Mouse (Mus musculus) spleen, adult 12 weeks (tissue): ENCODE measurements around the gene Gadl1.
"Not testable (repeated sequence)": the region's sequence is repeated elsewhere in the genome, so short reads cannot be mapped to it uniquely, and the experiment has no call there.

Experiments used
- DNase-seq: peaks from one replicate; pipeline ENCODE4 v3.0.0; 2022; ENCODE audit warnings: low spot score

The Gadl1 gene

DNA sequence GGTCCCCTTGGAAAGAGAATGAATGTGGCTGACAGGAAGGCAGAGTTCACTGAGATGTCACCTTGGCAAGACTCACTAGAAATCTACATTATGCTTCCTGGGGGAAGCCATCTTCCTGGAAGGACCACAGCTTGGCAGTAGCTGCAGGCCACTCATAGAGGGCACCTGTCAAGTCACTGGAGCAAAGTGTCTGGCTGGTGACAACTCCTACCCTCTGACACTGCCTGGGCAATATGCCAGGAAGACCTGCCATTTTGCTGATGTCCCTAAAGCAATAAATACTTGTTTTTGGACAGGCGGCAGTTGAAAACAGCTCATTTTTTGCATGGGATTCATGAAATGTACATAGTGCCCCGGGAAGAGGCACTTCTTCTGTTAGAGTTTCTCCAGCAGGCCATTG is 119.8 kb downstream of the Gadl1 start:
- no peak for DNase-seq

DNA sequence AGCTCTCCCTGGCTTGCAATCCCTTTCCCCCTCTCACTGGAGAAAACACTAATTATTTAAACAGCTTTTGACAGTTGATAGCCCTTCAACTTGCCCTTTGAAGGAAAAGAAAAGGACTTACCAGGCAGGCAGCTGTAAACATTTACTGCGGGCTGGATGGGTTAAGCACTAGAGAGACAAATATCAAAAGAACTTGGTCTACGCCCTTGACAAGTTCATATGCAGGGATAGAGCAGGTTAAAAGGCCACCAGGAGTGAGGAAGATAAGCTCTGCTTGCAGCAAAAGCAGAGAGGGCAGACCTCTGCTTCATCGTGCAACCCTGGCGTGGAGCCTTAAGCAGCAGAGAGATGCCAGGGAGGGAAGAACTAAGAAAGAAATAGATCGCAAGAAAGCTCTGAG is 123.5 kb downstream of the Gadl1 start:
- no peak for DNase-seq

DNA sequence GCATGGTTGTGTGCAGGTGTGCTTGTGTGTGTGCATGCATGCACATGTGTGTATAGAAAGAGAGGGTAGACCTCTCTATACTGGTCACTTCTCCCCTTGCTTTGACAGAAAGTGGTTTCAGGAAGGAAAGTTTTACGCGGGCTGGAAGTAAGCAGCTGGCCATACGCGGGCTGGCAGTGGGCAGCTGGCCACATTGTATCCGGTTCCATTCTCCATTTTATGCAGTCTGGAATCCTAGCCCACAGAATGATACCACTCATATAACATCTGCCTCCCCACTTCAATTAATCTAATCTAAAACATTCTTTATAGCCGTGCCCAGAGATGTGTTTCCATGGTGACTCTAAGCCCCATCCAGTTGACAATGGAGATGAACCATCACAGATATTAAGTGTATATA is 129.0 kb downstream of the Gadl1 start:
- DNase-seq, result no peak

DNA sequence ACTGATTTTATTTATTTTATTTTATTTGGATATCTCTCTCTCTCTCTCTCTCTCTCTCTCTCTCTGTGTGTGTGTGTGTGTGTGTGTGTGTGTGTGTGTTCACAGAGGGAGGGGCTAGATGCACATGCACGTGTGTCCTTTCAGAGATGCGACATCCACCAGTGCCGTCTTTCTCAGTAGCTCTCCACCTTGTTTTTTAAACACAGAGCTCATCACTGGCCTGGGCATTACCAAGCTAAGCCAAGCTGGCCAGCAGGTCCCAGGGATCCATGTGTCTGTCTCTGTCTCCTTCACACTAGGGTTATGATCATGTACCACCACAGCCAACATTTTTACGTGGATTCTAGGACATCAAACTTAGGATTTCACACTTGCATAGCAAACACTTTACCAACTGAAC is 130.7 kb downstream of the Gadl1 start:
- DNase-seq, result no peak

DNA sequence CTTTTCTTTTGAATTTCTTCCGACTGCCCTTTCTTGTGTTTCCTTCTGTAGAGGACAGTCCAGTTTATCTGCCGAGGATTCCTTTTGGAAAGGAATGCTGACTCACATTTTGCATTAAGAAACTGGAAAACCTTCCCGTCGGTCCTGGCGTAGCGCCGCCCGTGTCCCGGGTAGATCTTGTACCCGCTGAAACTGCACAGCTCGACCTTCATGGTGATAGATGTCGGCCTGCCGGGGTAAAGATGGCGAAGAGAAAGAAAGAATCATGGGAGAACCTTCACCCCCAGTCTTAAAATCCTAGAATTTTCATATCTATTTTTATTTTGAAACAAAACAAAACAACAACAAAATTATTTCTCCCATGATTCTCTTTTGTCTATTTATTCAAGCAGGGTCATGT is 131.6 kb downstream of the Gadl1 start:
- DNase-seq, result not testable (repeated sequence)

DNA sequence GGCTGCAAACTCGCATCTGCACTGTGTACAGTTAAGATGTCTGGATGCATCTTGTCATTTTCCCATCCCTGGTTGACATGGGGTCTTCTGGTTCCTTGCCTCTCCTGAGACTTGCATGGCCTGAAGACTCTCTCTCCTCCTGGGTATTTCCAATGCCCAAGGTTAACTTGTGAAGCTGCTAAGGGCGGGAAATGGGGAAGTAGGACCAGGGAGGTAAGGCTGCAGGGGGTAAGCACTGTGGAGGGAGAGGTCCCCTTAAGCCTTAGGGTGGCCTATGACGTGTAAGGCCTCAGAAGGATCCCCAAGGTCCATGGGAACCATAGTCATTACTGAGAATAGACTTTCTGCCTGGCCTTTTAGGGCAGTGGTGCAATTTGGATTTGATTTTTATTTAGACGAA is 132.1 kb downstream of the Gadl1 start:
- no peak for DNase-seq

DNA sequence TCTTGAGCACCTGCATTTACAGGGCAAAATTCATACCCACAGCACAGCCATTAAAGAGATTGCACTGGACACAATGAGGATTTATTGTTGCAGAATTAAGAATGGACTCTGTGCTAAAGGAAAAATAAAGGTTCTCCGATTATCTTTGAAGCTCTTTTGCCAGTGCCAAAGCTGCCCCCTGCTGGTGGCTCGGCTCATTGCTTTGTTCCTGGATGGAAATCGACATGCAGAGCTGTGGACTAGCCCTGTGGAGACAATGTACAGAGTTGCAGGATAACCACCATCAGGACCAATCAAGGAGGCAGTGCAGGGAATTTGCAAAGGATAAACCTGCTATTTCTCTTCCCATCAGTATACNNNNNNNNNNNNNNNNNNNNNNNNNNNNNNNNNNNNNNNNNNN is 132.5 kb downstream of the Gadl1 start:
- DNase-seq, result peak; percentile 9

DNA sequence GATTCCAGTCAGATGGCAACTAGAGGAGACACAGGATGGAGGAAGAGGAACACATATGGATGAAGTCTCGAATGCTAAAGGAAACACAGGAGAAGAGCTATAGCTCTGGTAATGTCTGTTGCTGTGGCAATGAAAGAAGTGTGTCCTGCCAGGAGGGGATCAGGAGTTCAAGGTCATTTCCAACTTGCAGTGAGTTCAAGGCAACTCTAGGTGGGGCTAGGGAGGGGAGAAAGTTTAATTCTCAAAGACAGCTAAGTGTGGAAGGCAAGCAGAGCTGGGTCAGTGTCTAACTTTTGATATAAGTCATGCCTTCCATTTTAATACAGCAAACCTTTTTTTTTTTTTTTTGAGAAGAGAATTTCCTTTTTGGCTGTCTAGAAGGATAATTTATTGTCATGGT is 140.7 kb downstream of the Gadl1 start:
- DNase-seq, result no peak

DNA sequence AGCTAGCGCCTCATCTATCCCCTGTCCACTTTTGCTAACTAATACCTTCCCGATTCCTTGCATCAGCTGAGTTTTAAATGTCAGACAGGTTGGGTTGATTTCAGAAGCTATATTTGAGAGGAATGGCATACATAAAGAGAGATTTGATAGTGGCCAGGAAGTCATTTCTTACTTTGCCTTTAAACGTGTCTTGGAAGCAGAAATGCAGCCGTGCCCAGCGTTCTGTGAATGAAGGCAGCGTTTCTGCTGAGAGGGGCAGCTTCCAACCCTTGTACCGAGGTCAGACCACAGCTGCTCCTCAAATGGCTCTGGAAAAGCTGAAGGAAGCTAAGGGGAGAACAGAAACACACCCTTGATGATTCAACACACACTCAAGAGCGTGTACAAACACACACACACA is 144.7 kb downstream of the Gadl1 start:
- DNase-seq, result no peak

DNA sequence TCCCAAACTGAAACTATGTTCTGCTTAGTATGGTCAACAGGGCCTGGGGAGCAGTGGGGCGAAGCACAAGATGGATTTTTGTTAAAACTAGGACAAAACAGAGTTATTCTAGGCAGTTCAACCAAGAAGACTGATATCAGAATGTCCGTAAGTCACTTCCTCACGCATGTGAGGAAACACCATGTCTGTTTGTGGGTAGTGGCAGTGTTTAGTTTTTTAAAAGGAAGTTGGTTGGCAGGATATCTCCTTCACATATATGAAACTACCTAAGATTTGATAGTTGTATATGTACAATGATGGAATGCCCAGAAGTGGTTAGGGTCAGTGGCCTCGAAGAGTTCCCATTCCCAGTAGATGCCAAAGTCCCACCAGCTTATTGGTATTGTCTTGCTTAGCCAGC is 149.2 kb downstream of the Gadl1 start:
- DNase-seq, result no peak

DNA sequence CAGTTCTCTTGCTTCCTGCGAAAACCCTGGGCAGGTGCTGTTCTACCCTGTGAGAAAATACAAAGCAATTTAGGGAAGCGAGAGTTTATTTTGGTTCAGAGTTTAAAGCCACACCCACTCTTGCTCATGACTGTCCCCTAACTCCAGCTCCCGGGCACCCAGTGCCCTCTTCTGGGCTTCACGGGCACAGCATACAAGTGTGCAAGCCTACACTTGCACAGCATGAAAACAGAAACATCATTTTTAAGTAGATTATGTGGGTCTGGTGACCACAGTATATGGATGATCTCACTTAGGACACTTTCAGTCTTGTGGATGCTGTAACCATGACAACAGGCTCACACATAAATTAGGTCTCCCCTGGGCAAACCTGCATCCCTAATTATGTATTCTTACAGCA is 149.9 kb downstream of the Gadl1 start:
- DNase-seq, result peak; percentile 25

DNA sequence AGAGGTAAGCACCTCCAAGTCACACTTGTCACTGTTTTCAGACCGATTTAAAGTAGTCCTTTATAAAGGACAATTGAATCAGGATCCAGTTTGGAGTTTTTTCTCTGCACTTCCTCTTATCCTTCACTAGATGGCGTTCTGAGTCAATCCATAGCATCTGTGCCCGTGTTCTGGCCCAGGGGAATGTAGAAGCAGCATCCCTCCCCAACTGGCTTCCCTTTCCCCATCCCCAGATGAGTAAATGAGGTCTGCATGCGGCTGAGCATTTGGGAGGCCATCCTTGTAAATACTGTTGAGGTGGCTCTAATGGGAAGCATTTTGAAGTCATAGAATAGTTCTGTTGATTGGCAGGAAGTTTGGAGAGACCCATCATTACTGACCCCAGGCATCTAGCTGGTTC is 151.4 kb downstream of the Gadl1 start:
- DNase-seq, result no peak

DNA sequence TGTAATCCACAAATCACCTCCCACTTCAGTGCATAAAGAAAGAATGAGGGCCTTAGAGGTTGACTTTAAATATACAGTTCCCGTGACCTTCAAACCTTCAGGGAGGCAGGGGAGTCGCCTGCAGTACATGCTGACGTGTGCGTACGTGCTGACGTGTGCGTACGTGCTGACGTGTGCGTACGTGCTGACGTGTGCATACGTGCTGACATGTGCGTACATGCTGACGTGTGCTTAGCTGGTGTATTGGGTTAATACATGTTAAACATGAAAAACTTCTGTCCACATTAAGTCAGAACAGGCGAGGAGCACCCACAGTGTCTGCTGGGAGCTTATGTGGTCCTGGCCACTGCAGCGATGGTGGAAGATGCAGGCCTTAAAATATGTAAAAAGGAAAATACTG is 155.5 kb downstream of the Gadl1 start:
- DNase-seq, result no peak

DNA sequence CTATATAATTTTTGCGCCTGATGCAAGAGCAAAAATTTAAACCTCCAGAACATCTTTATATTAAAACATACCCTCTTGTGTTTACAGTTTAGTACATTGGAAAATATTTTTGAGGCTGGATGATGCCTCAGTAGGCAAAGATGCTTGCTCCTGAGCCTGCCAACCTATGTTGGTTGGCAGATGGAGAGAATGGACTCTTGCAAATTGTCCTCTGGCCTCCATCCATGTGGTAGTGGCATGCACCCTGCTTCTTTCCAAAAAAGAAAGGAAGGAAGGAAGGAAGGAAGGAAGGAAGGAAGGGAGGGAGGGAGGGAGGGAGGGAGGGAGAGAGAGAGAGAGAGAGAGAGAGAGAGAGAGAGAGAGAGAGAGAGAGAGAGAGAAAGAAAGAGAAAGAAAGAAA is 162.3 kb downstream of the Gadl1 start:
- DNase-seq, result not testable (repeated sequence)

DNA sequence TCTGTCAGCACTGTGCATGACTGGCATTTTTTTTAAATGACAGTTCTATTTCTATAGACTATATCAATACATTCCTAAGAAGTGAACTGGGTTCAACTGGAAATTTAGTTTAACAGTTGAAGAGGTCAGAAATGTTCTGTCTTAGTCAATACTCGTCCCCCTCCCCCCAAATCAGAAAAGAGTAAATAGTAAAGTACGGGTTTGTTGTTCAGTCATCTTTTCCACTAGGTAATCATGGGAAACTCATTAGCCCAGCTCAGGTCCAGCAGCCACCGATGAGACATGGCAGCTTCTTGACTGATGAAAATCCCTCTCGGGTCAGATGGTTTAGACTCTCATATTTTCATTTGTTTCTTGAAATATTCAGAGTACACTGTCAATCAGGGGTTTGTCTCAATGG is 166.9 kb downstream of the Gadl1 start:
- no peak for DNase-seq

DNA sequence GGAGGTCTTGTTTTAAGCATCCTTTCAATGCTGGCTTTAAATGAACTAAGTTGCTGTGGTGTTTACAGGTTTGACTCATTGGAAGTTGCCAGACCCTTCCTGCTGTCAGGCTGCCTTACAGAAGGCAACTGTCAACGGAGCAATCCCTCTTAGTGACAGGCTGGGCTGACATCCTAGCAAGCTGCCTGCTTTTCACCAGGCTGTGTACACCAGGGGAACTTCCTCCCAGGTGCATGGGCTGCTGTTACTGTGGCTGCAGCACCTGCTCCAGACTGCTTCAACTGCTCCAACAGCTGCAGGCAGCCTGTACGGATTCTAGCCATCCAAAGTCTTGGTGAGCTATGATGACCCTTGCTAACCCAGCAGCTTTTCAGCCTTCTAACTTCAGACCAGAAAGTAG is 167.7 kb downstream of the Gadl1 start:
- DNase-seq, result no peak

DNA sequence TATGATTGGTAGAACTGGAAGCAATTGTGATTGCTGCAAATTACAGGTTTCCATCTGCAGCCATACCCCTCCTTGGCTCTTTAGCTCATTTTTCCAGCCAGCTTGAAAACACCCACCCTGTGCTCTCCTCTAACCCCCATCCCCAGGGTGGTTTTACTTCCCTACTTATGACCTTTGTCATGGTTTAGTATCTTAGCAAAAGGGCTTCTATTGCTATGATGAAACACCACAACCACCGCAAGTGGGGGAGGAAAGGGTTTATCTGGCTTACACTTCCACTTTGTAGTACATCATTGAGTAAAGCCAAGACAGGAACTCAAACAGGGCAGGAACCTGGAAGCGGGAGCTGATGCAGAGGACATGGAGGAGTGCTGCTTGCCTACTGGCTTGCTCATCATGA is 168.2 kb downstream of the Gadl1 start:
- DNase-seq, result no peak

DNA sequence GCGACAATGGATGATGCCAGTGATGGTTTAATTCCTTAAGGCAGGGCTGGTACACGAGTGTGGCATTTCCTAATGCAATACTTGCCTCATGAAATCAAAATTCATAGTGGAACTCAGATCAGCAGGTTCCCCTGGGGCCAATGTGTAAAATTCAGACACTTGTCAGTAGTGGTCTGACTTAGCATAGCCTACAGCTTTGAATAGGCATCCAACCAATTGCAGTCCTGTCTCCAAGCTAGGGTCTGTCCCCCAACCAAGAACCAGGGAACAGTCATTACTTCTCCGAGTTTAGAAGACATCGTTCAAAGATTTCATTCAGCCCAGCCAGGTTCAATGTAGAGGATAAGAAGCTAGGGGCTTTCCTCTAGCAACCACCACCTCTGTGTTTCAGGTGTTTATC is 172.5 kb downstream of the Gadl1 start:
- DNase-seq, result no peak

DNA sequence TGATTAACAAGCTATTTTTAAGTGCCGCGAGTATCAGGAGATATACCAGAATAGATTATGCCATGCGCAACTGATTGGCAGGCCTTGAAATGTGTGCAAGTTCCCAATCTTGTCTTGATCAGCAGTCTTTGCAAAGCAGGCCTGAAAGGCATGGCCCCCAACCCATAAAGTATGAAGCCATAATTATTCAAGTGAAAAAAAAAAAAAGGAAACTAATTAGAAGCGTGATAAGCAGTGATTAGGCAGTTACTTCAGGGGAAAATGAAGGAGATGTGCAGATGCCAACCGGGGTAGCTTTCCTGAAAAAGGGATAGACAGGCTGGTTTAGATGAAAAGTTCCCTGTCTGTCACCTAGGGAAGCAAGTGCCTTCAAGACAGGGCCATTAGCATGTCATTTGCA is 174.0 kb downstream of the Gadl1 start:
- DNase-seq, result no peak

DNA sequence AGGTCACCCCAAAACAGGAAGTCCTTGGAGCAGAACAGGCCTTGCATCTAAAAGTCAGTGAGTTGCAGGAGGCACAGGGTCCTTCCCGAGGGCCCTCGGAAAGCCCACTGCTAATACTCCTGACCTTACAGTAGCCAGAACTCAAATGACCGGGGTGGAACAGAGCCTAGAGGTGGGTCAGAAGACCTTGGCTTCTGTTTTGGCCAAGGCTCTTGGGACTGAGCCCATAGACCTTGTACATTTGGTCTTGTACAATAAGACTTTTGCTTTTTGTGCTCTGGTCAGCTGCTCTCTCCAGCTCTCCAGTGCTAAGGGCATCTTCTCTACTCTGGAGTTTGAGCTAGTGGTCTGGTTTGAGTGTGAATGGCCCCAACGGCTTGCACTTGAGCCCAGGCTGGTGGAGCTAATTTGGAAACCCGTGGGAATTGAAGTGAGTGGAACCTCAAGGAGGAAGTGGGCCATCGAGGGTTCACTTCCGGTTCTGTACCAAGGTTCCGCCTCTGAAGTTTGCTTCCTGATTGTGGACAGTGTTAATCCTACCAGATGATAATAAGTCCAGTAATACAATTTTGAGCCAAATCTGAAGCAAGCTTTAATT is 174.6 kb downstream of the Gadl1 start:
- DNase-seq, result no peak

DNA sequence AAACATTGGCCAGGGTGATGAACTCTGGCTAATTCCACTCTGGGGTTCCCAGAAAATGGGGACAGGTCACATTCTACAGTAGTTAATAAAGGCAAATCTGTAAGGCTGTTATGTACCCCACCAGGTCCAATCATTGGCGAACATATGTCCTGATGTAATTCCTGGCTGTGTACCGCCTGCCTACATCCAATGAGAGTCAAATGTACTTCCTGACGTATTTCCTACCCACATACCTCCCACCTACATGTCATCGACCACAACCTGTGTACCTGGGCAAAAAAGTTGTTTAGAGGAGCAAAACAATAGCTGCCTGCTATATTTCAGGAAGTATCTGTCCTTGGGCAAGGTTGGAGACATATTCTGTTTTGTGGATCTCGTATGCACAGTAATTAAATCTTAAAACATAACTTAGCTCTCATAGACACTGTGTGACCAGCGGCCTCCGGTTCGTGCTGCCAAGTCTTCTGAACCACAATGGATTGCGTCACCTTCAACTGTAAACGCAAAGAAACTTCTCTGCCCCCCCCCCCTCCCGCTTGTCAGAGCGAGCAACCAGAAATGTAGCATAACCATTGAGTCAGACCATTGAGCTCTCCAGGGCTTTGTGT is 175.2 kb downstream of the Gadl1 start:
- DNase-seq, result no peak

DNA sequence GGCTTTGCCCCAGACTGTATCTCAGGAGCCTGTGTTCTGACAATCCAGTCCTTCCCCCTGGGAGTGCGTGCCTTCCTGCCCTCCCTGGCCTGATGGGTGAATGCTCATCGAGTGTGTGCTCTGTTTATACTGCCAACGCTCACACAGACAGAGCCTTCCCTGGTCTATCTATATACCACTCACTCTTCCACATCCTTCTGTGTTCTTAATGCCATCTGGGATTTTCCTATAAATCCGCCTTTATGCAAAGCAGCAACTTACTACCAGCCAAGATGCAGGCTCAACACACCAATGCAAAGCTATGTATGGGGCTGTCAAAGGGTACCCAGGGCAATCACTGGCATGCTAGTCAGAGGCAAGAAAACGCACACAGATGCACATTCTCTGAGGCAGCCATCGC is 176.7 kb downstream of the Gadl1 start:
- no peak for DNase-seq

DNA sequence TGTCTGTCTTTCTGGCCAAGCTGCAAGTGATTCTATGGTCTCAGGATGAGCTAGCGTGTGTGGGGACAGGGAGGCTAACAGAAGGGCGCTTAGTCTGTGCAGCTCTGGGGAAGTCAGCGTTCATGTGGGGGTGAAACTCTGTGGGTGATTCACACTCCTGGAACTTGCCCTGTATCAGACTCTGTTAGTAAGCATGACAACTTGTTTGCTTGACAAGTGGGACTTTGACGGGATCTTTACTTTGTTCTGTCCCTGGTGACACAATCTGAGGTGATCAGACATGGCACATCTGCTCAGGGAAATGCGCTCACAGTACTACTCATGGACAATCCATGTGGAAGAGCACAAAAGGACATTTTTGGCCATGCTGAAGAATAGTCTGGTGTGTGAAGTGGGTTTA is 178.0 kb downstream of the Gadl1 start:
- DNase-seq, result no peak

DNA sequence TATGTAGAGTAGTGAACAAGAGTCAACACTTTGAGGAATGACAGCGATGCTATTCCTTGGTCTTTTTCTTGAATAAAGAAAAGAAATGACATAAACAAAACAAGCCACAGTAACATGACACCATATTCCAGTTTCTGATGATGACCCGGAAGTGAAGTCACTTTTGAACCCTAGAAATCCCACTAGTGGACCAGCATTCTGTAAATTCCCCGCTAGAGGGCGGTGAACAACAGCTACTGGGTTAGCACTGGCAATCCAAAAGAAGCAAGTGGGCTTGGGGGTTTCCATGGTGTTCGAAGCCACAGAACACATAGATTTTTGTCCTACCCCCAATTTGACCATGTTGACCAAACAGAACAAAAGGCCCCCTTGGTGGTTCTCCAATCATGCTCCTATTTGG is 178.6 kb downstream of the Gadl1 start:
- no peak for DNase-seq

DNA sequence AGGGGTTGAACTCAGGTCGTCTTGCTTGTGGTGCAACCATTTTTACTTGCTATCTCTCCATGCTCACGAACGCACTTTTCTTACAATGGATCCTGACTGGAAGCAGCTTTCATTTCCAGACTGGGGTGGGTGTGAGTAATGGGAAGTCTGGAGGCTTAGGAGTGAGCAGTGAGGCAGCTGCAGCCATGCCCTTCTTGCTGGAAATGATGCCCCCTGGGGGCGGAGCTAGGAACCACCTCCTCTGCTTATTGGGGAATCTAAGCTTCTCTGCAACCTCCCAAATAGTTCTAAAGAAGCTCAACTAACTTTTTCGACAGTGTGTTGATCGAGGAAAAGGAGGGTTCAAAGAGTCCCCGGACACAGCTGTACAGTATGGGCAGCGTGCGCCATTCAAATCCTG is 179.7 kb downstream of the Gadl1 start:
- no peak for DNase-seq
